Mouse (Mus musculus) cerebellum, postnatal 10 days (tissue): Measurements from ENCODE around the gene Gm13941.

ENCODE experiments used
- DNase-seq, 2 experiments: peaks; one replicate each; pipeline ENCODE4 v3.0.0; 2021; ENCODE audit warnings: mixed read lengths in 2 of 2

The Gm13941 gene

DNA sequence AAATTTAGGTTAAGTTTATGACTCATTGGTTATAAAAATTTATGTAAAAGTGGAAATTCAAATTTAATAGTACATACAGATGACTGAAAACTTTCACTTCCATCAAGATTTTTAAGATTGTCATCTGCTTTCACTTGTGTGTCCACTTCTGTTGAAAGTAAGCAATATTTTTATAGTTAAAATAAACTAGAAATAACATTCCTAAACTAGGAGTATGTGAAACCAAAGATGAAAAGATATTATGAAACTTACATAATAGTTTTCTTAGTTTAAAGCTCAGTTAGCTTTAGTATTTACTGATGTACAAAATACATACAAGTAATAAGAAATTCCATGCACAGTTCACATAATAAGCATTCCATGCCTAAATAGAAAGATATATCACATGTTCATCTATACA, at the start of gene Gm13941:
Gene Gm13941 (minus strand): TSS at position 101 of the 400 bp plus-strand sequence.
- DNase-seq, result no peak

DNA sequence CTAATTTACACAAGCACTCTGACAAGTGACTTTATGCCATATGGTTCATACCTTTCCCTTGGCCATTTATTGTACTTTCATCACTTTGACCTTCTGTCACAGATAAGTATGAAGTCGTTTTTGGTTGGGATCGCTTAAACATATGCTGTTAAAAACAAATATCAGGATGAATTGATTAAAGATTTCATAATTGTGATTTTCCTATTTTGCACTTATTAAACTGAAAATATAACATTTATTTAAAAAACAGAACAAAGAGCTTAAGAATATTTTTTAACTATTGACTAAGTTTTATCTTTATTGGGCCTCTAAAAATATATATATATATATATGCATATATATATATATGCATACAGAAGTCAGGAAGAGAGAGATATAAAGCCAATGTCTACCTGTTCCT, 47.1 kb upstream of the Gm13941 start, which contains the start of gene Gm15130:
Gene Gm15130 (minus strand): TSS at position 101 of the 400 bp plus-strand sequence.
- no peak for DNase-seq

DNA sequence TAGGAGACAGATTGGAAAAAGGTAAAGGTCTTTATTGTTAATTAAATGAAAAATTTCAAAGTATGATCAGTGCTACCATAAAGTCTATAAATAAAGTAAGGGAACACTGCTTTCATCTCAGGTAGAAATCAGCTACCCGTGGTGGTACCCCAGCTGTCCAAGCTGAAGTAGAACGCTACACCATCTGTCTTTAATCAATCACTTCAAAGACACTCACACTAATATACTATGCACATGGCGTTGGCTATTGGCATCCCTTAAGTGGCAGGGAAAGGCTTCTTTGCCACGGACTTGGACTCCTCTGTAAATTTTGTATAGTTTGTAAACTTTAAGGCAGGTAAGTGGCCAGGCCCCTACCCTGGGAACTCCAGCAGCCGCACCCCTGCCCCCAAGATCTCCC, 30.0 kb upstream of the Gm13941 start:
- no peak for DNase-seq

DNA sequence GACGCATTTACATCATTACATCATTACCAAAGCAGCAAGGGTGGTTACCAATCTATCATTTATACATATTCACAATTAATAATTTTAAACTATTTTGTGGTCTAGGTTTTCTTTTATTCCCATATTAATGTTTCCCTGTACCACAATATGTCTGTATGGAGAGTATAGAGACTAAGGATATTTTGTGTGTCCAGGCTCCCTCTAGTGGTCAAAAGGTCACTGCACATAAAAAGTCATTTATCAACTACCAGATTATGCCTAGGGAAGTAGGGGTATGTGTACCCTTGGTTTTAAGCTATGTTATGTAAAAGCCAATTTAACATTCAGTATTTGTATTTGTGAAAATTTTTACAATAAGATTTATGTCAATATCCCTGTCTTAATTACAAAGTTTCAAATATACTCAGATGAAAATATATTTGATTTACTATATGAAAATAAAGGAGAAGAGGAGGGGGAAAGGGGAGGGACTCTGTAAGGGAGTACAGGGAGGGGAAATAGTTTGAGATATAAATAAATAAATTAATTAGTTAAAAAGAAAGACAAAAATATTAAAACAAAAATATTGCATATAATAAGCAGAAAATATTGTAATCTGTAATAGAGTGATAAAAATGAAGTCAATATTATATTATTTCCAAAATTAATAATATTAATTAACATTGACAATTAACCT, 47.1 kb downstream of the Gm13941 start:
- DNase-seq, result peak; percentile 55 to 73
